Mouse (Mus musculus) thymus, adult 18-20 months (tissue): ENCODE measurements around the gene Scpep1.
"Not testable (repeated sequence)": the region's sequence is repeated elsewhere in the genome, so short reads cannot be mapped to it uniquely, and the experiment has no call there.

Experiments used
- DNase-seq, 2 experiments: peaks; one replicate each; pipeline ENCODE4 v3.0.0; 2022; ENCODE audit warnings: mixed read lengths in 2 of 2

Gene Scpep1

GRCm38 (mm10) chr11:88909388-88910036 lies 45.8 kb downstream of the Scpep1 start:
- DNase-seq = no peak

- DNase-seq = peak; percentile 11 to 34
These were observed 46.6 kb downstream of the Scpep1 start for GRCm38 (mm10) chr11:88908557-88909211.

- DNase-seq = no peak
These were observed 47.4 kb downstream of the Scpep1 start for GRCm38 (mm10) chr11:88907886-88908285.

DNA sequence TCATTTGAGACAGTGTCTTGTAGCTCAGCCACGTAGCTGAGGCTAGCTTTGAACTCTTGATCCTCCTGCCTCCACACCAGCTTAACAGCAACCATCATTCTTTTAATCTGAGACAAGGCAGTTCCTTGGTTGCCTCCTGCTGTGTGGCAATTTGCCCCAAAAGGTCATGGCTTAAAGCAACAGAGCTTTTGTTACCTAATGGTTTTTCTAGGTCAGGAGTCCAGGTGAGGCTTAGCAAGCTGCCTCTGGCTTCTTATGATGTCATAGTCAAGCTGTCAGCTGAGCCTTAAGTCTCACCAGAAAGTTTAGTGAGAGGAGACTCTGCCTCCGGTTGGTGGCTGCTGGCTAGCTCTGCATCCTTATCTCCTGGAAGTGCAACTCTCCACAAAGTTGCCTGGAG lies 49.6 kb downstream of the Scpep1 start:
- DNase-seq = no peak

- no peak for DNase-seq
These were observed 51.2 kb downstream of the Scpep1 start for GRCm38 (mm10) chr11:88904080-88904479.

DNA sequence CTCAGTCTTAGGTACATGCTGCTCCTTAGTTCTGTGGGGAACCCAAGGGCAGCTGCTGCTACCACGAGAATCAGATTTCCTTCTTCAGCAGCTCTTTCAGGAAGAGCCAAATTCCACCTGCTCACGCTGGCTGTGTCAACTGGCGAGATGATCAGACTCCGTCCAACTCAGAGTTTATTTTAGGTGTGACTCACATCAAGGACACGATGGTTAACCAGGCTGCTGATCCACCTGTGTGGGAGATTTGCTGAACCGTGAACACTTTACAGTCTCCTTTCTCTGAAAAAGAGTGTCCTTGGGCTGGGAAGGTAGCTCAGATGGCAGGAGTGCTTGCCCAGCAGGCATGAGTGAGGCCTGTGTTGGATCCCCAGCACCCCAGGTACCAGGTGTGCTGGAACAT lies 52.5 kb downstream of the Scpep1 start:
- no peak for DNase-seq

DNA sequence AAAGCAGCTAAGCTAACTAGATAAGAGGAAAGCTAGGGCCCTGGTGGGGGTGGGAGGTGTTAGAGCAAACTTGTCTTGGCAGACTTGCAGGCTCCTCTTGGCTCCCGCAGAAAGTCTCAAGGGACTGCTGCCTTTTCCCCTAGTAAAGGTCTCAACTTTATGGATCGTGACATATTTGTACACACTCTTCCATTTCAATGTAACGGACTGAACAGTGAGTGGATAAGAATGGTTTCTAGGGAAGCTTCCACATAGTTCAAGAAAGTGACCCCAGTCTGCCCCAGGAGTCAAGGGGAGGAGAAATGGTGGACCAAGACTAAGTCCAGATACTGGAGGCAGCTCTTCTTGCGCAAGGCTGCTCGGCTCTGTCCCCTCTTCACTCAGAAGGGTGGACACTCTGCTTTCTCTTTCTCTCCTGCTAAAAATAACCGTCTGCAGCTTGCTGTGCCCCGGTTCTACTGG lies 53.9 kb downstream of the Scpep1 start:
- DNase-seq = no peak

- no peak for DNase-seq
These were observed 55.7 kb downstream of the Scpep1 start for GRCm38 (mm10) chr11:88899561-88899960.

GRCm38 (mm10) chr11:88898380-88898763 lies 56.9 kb downstream of the Scpep1 start:
- DNase-seq = no peak

DNA sequence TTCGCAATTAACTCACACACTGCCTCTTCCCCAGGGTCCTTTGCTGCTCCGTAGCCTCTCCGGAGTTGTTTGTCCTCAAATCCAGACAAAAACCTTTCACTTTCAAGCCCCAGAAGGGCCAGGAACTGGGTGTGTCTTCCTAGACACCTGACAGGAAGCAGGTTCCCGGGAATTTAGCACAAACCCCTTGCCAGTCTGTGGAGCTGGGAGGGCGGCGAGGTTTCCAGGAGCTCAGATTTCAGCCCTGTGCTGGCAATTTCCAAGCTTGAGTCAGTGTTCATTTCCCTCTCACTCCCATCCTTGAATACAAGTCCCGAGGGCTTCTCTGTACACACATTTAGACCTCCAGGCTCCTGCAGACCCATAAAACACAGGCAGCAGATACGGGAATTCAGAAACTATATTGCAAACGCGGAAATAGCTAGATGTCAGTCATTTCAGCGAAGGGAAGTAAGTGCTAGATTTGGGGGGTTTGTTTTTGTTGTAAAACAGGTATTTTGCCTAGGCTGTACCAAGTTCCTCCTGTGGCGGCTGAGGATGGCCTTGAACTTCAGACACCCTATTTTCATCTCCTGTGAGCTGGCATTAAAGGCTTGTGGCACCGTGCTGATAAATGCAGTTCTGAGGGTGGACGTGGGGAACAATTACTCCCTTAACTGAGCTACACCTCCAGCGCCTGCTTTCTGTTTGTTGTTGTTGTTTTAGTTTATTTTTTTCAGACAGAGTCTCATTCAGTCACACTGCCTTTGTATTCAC lies 57.5 kb downstream of the Scpep1 start:
- DNase-seq = no peak

- peak; percentile 22 to 29 for DNase-seq
These were observed 59.4 kb downstream of the Scpep1 start for GRCm38 (mm10) chr11:88895800-88896232.

GRCm38 (mm10) chr11:88895235-88895634 lies 60.0 kb downstream of the Scpep1 start:
- DNase-seq = peak; percentile 11 to 21

GRCm38 (mm10) chr11:88894279-88894678 lies 61.0 kb downstream of the Scpep1 start:
- not testable (repeated sequence) for DNase-seq

DNA sequence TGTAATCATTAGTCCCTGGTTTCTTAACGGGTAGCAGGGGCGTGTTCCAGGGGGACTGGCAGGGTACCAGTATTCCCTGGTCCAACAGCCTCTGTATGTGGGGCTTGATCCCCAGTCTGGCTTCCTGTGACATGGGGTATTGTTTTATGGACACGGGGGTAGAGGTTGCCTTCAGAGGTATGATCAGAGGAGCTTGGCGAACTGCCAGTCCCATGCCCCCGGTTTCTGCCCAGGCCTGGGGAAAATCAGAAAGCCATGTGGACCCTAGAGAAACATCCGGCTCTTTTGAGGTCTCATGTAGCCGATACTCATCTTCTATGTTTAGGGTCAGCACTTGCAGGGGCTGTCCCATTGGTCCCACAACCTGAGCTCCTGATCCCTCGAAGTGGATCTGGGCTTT lies 61.8 kb downstream of the Scpep1 start:
- not testable (repeated sequence) for DNase-seq

GRCm38 (mm10) chr11:88892789-88893188 lies 62.5 kb downstream of the Scpep1 start:
- peak; percentile 18 to 29 for DNase-seq

- DNase-seq = peak; percentile 52 to 60
These were observed 63.2 kb downstream of the Scpep1 start for GRCm38 (mm10) chr11:88891921-88892561.

- DNase-seq = peak in 1 of 2 experiments; percentile 22
These were observed 63.8 kb downstream of the Scpep1 start for GRCm38 (mm10) chr11:88891446-88891845.

DNA sequence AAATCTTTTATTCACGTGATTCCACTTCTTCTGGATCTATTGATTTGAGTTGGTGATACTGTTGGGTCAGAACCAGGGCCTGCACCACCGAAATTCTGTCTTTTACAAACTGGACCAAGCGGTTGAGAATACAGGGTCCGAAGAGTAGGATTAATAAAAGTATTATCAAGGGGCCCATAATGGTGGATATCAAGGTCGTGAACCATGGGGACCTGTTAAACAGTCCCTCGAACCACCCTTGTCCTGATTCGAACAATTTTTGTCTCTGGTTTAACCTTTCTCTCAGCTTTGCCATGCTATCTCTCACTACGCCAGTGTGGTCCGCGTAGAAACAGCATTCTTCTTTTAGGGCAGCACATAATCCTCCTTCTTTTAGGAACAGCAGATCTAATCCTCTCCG lies 64.4 kb downstream of the Scpep1 start:
- not testable (repeated sequence) for DNase-seq

DNA sequence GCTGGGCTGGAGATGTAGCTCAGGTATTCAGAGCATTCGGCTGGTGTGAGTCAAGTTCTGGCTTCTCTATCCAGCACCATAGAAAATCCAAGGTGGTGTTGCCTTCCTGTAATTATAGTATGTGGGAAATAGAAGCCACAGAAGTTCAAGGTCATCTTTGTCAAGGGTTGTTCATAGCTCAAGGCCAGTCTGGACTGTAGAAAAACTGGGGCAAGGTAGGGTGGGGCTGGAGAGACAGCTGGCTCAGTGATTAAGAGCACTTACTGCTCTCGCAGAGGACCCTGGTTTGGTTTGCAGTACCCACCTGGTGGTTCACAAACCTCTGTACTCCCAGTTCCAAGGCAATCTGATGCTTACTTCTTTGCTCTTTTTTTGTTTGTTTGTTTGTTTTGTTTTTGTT lies 66.3 kb downstream of the Scpep1 start:
- DNase-seq = no peak

DNA sequence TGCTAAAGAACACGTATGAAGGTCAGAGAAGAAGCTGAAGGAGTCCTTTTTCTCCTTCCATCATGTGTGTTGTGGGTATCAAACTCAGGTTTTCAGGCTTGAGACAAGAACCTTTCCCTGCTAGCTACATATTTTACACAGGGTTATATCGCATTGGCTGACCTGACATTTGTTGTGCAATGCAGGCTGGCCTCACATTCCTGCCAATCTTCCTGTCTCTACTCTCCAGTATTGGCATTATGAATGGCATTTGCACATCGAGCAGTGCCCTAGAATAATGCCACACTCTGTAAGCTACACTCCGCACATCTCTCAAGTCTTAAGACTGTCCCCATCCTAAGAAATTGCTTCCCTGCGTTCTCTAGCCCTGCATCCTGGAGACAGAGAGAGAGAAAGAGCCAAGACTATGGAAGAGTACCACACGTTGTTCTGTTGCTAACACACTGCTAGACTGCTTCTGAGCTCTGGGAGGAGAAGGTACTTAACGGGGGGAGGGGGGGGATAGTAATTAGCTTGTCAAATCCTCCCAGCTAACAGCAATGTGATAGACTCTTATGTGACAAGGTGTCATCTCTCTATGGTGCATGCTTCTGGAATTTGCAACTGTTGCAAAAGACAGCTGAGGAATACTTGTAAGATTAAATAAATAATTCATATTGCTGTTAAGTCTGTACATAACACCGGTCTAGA lies 70.7 kb downstream of the Scpep1 start:
- DNase-seq = no peak

- DNase-seq = no peak
These were observed 77.3 kb downstream of the Scpep1 start for GRCm38 (mm10) chr11:88878011-88878410.
